Mouse (Mus musculus) embryo, embryonic 10.5 days (tissue): ENCODE data around the gene Ralgps2.

Experiments used
- DNase-seq: peaks from one replicate; pipeline ENCODE4 v3.0.0-alpha.2; 2015; ENCODE audit warnings: low spot score

Gene Ralgps2

DNA sequence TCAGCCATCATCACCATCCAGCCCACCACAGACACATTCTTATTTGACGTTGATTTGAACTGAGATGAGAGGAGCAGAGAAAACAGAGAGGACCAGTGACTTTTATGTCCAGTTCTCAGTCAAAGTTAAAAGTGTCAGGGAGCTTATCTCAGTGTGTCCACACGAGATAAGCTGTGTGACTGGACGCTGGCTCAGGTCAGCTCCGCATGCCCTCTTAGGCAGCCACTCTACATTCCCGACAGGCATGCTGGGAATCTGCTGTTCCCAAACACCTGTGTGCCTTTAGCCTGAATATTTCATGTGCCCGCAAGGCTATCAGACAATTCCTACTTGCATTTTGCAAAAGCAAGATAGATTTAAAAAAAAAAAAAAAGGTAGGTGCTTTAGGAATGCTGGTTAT, 125.9 kb downstream of the Ralgps2 start:
- DNase-seq, result no peak

DNA sequence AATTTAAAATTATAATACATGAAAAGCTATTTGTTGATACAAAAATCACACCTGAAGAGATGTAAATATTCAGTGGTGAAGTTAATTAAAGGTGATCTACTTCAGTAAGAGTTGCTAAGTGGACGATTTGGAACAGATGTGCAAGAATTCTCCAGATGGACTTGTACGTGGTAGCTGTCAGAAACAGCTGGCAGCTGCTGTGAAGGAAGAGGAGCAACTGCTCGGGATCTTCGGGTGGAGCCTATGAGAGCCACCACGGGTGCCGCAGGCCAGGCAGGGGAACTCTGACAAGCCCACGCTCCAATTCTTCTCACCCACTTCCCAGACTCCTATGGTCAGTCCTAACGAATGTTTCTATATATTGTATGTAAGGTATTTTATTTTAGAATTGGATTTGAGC, 126.7 kb downstream of the Ralgps2 start:
- no peak for DNase-seq

GRCm38 (mm10) chr1:156811928-156812327, 127.5 kb downstream of the Ralgps2 start:
- no peak for DNase-seq

- peak; percentile 14 for DNase-seq
These were observed 131.1 kb downstream of the Ralgps2 start for GRCm38 (mm10) chr1:156808332-156808731.

DNA sequence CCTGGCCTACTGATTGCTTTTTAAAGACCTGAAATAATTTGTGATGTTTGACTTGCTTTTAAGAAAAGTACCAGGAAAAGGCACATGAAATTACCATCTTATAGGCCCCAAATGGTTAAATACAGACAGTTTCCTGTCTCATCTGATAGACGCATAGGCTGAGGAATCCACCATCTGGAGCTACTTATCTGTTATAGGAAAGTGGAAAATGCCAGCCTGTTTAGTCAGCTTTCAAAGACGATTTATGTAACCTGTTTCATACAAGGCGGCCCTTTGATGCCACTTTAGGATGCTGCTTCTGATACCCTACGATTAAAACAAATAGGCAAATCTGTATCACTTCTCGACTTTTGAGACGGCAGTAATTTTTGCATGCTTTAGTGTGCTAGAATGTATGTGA, 138.2 kb downstream of the Ralgps2 start:
- peak; percentile 60 for DNase-seq

DNA sequence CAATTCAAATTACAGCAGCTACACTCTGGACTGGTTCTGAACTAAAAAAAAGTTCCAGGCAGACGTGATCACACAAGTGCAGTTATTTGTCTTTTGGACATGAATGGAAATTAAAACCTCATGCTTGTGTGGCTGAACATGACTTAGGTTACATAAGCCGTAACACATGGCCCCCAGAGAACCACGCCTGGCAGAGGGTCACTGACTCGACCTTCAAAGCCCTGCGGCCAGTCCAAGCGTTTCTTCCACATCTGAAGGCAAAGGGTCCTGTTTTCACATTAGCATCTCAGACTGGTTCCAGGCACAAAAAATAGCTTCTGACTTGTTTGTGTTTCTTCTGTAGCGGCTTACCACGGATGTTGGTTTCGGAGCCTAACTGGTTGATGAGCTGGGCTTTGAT, 143.2 kb downstream of the Ralgps2 start:
- peak; percentile 79 for DNase-seq

DNA sequence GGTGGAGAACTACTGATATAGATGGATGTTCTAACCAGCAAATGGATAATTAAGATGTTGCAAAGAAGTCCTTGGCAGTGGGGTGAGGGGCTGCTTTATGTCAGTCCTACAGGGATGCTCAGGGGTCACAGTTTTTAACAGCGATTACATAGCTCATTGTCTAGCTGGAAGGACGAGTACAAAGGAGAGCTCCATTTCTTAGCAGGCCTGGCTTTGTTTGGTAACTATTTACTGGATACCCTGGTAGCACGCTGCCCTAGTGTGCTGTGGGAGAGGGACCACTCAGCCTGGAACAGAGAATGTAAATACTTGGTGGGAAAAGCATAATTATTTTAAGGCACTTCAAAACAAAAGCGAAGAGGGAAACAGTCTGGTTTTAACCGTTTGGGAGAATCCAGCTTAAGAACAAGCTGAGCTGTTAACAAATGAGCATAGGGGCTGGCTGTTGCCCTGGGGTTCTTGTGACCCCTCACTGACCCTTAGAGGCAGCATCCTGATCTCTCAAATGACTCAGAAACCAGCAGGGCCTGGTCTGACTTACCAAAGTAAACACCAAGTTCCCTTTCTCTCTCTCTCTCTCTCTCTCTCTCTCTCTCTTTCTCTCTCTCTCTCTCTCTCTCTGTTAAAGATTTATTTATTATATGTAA, 149.5 kb downstream of the Ralgps2 start:
- DNase-seq, result peak; percentile 82

- peak; percentile 66 for DNase-seq
These were observed 152.1 kb downstream of the Ralgps2 start for GRCm38 (mm10) chr1:156787164-156787863.

DNA sequence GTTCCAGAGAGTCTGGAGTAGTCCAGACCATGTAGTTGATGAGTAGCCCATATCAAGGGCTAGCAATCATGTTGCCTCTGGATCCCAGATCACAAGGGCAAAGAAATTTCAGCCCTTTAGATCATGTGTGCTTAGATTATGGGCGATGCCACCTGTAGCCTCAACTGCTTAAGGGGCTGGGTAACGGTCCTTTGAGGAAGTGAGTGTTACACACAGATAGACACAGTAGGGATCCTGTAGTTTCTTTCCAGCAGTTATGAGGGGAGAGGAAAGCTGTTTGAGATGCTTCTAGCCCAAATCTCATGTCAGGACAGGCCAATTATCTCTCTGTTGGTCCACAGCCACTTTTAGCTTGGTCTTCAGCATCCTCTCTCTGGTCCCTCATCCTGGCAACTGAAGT, 153.4 kb downstream of the Ralgps2 start:
- no peak for DNase-seq

DNA sequence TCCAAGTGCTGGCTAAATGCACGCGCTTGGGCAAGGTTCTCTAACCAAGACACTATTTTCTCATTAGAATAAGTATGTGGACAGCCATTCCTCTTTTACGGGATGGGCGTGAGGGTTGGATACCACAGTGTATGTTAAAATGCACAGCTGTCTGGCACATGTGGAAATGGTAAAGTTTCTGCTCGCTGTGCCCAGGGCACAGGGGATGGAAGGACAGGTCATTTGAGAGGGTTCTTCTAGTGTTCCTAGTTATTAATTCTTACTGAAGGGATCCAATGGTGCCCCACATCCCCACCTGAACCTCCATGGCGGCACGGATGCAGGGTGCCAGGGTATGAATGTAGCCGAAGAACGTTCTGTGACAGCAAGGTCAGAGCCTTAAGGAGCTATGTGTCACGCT, 154.5 kb downstream of the Ralgps2 start:
- no peak for DNase-seq

DNA sequence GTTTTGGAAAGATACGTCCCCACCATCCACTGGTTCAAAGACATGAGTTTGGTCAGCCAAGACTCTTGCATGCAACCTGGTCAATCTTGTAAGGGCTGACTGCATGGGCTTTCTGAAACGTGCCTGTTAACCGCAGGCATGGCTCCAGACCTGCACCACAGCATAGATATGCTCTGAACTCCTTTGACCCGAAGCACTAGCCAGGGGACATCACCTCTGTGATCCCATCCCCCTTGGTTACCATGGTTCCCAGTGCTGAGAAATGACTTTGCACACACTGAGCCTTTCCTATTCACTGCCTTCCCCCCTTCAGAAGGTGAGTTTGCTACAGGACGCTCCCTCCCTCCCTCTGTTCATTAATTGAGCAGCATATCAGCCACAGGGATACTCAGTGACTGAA, 155.3 kb downstream of the Ralgps2 start:
- DNase-seq, result peak; percentile 60

GRCm38 (mm10) chr1:156781971-156782850, 157.2 kb downstream of the Ralgps2 start:
- DNase-seq, result peak; percentile 80

GRCm38 (mm10) chr1:156781076-156781741, 158.2 kb downstream of the Ralgps2 start:
- DNase-seq, result peak; percentile 89

DNA sequence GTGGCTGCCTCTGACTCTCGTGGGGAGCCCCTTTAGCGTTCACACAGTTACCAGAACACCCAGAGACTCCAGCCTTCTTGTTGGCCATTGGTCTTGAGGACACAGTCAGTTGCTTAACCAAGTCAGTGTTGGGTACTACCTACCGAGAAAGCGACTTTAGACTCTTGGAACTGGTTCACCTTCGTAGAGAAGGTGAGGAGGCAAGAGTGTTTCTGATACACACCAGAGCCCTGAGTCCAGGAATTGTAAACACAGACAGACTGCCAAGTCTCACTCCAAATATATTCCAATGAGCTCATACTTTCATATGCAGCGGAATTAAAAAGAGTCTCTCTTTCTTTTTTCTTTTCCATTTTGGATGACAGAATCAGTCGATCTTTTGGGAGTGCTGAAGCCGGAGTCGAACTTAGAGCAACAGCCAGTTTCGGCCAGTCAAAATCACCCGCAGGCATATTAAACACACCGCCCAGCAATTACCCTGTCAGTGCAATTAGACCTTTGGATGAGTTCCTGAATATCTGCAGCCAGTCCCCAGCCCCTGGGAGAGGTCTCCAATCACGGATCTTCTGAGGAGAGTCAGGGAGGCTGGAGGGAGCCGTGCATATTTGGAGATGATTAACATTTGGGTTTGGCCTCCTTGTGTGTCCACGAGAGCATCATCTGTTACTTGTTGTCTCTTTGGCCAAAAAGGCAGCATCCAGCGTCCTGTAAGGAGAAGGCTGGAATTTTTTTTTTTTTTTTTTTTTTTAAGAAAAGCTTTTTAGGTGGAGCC, 159.0 kb downstream of the Ralgps2 start:
- peak; percentile 58 for DNase-seq

- DNase-seq, result no peak
These were observed 159.8 kb downstream of the Ralgps2 start for GRCm38 (mm10) chr1:156779595-156779994.

DNA sequence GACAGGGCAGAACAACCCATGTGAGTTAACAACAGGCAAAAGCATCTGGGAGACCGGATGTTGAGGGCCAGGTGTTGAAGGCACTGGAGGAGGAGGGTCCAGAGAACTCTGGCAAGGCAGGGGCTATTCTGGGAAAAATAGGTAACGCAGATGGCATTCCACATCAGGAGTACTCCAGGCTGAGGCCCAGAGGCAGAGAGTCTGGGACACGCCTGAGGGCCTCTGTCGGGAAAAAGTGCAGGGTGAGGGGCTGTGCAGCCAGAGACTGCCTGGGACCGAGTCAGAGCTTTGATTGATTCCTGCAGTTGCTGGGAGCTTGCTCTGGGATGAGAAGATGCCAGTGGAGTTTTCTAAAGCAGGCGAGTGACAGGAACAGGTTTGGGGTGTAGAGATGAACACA, 160.4 kb downstream of the Ralgps2 start:
- peak; percentile 53 for DNase-seq

DNA sequence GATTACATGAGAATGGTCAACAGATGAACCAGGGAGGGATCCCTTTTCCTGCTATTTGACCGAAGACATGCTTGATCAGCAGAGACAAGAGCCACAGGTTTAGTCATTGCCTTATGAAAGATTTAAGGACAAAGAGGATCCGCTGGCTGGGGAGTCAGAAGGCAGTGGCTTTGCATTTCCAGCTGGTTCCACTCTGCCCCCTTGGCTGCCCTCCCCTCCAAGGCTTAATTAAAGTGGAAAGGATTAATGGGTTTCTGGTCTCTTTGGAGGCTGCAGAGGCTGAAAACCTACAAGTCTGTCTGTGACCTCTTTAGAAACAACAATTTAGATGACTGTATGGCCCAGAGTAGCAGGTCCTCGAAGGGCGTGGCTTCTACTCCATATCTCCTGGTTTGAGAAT, 161.5 kb downstream of the Ralgps2 start:
- no peak for DNase-seq

DNA sequence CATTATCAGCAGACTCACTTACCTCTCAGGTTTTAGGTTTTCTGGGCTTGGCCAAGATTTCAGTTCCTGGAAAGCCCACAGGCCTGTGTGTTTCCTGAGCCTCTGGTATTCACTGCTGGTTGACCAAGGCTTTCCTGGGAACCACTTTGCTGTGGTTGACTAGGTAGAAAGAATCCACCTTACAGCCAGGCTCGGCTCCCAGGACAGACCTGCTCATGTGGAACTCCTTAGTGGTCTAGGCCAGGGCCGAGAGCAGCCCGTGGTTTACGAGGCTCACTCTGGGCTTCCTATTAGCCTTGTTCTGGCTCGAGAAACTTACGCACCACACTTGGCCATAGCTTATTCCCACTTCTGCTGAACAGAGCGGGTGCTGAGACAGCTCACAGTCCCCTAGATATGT, 163.4 kb downstream of the Ralgps2 start:
- no peak for DNase-seq

GRCm38 (mm10) chr1:156775190-156775589, 164.2 kb downstream of the Ralgps2 start:
- DNase-seq, result no peak

DNA sequence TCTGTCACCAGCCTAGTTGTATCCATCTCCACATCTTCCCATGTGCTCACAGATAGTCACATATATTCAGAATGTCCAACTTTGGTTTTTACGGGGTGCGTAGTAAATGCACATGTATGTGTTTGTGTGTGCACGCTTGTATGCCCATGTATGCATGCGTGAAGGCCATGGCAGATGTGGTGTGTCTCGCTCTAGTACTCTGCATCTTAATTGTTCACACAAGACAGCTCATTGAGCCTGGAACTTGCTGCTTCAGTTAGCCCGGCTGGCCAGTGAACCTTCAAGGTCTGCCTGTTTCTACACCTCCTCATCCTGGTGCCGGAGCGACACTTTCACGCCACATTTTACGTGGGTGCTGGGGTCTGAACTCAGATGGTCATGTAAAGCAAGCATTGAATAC, 168.6 kb downstream of the Ralgps2 start:
- no peak for DNase-seq

- DNase-seq, result peak; percentile 19
These were observed 169.7 kb downstream of the Ralgps2 start for GRCm38 (mm10) chr1:156769621-156770297.
